Mouse (Mus musculus) heart, embryonic 10.5 days (tissue): ENCODE results near the gene Ccnjl. TPM values are rescaled to one million over a fixed set of nuclear protein-coding genes. Genes with fewer than 3 reads are reported as not detected.

Experiments
- DNase-seq: peaks from one replicate; pipeline ENCODE4 v3.0.0-alpha.2; 2017; ENCODE audit warnings: low spot score
- H3K27ac ChIP-seq: fragments of 300-500 bp; sonication (generic); 2 replicates; pipeline ENCODE4 v1.5.1; 2016; ENCODE audit warnings: mild to moderate bottlenecking
- H3K27me3 ChIP-seq: fragments of 300-500 bp; sonication (generic); 2 replicates; pipeline ENCODE4 v1.6.1; 2016; ENCODE audit warnings: mild to moderate bottlenecking; ENCODE audit not compliant: poor library complexity, insufficient read depth, severe bottlenecking
- H3K36me3 ChIP-seq: fragments of 300-500 bp; sonication (generic); 2 replicates; pipeline ENCODE4 v1.6.1; 2016; ENCODE audit warnings: mild to moderate bottlenecking, moderate library complexity
- H3K4me1 ChIP-seq: fragments of 300-500 bp; sonication (generic); 2 replicates; pipeline ENCODE4 v1.6.1; 2016; ENCODE audit warnings: mild to moderate bottlenecking
- H3K4me3 ChIP-seq: fragments of 300-500 bp; sonication (generic); 2 replicates; pipeline ENCODE4 v1.5.1; 2016; ENCODE audit warnings: mild to moderate bottlenecking, moderate library complexity
- H3K9me3 ChIP-seq: fragments of 300-500 bp; sonication (generic); 2 replicates; pipeline ENCODE4 v1.6.1; 2016; ENCODE audit warnings: mild to moderate bottlenecking, moderate library complexity
- WGBS: fragments of 180-500 bp; shearing (Covaris S2); methylation state at CpG from one replicate; pipeline ENCODE4 v1.1.7; 2016; 5-methylcytosine and 5-hydroxymethylcytosine counted together
- polyA plus RNA-seq: library from polyadenylated mRNA; unstranded; fragments of >200 nt; fragmentation: Nextera tagmentation; extraction: Ambion mirVana; gene quantifications from 2 replicates; pipeline ENCODE4 v1.2.1, GENCODE M21; 2016

The Ccnjl gene
- polyA plus RNA-seq, 1 experiment from 2014 or later: 33.2 TPM

DNA sequence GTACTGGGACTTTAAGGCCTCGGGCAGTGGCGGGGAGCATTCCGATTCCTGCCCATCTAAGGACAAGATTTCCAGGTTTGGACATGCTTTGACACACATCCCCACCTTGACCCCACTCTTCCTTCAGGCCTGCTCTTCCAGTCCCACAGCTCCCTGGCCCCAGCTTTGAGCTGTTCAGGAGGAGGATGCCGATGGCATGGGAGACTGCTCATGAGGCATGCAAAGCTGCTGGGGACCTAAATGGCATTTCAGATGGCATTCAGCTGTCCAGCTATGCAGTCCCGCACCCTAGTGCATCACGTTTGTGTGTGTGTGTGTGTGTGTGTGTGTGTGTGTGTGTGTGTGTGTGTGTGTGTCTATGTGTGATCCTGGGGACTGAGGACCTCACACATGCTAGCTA, 8.5 kb downstream of the Ccnjl start:
- no peak overlapping the region for H3K4me3 ChIP-seq
- no peaks in the 10 kb centered on the region for H3K9me3 ChIP-seq
- 87% methylated on average over 6 of the region's 6 CpGs for WGBS
- no peak for DNase-seq
- H3K4me1 ChIP-seq: peaks cover 71% of the 10 kb centered on the region
- no peaks in the 10 kb centered on the region for H3K27me3 ChIP-seq
- peaks cover 78% of the 10 kb centered on the region for H3K36me3 ChIP-seq
- H3K27ac ChIP-seq: peak overlapping the region; percentile 56; the same call in 1 of the 2 replicates

DNA sequence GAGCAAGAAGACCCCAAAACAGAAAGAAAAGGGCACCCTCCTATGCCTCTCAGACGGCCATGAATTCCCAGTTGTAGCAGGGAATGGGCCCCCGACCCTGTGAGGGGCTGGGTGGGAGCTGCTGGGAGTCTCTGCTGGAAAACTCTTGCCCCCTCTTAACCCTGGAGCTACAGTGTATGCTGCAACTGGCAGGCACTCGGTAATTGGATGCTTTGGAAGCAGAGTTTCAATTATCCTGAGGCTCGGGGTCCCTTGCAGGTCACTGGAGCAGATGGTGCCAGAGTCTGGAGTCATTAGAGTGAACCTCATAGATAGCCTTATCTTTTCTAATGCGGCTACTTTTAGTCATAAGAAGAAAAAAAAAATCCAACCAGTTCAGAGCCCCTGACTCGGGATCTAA, 11.3 kb downstream of the Ccnjl start:
- peaks cover 61% of the 10 kb centered on the region for H3K36me3 ChIP-seq
- H3K27ac ChIP-seq: peak overlapping the region; percentile 48
- 0 out of 2 replicates have a peak overlapping the region, but pooled peaks have one; percentile 16 for H3K4me3 ChIP-seq
- no peaks in the 10 kb centered on the region for H3K9me3 ChIP-seq
- no peaks in the 10 kb centered on the region for H3K27me3 ChIP-seq
- WGBS: 11% methylated on average over 6 of the region's 6 CpGs
- peaks cover 78% of the 10 kb centered on the region for H3K4me1 ChIP-seq
- peak; percentile 80 for DNase-seq

DNA sequence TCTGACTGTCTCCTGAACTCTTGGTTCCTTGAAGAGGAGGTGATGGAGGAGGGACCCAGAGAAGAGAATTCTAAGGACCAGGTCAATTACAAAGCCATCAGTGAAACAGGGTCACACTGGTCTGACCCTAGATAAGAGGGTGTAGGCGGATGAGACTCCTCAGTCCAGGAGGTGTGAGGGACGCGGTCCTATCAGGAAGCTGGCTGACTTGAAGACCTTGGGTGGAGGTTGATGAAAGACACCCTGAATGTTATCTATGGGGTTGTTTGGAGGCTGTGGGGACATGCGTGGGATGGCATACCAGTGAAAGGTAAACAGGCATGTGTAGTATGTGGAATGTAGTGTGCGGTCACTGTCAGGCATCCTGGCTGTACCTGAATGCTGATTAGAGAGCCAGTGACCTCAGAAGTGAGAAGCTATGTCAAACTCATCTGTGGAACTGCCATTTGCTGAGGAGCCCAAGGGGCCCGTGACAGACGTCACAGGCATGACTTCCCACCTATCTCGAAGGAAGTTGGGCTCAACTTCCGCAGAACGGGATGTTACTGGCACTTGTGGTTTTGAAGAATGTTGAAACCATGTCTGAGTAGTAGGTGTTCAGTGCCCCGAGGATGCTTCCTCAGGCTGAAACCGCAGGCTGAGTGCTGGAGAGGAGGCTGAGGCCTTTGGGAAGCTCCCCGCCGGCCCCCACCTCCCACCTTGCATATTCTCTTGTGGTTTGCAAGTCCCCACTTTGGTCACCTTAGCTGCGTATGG, 15.3 kb downstream of the Ccnjl start:
- no peak for DNase-seq
- 43% methylated on average over 15 of the region's 15 CpGs for whole genome bisulfite sequencing
- Histone ChIP-seq H3K9me3 (no peaks in the 10 kb centered on the region), H3K36me3 (peaks cover 29% of the 10 kb centered on the region), H3K4me3 (no peak overlapping the region), H3K4me1 (peaks cover 91% of the 10 kb centered on the region), H3K27ac (peak overlapping the region; percentile 52; the same call in 1 of the 2 replicates), H3K27me3 (no peaks in the 10 kb centered on the region)

- Histone ChIP-seq H3K4me1 (peaks cover 91% of the 10 kb centered on the region), H3K9me3 (no peaks in the 10 kb centered on the region), H3K27ac (no peak overlapping the region; the same call in 1 of the 2 replicates), H3K36me3 (peaks cover 29% of the 10 kb centered on the region), H3K27me3 (no peaks in the 10 kb centered on the region), H3K4me3 (no peak overlapping the region)
- DNase-seq: no peak
- 57% methylated on average over 7 of the region's 7 CpGs for WGBS
Measured at GRCm38 (mm10) chr11:43544819-43545218, 16.2 kb downstream of the Ccnjl start.

DNA sequence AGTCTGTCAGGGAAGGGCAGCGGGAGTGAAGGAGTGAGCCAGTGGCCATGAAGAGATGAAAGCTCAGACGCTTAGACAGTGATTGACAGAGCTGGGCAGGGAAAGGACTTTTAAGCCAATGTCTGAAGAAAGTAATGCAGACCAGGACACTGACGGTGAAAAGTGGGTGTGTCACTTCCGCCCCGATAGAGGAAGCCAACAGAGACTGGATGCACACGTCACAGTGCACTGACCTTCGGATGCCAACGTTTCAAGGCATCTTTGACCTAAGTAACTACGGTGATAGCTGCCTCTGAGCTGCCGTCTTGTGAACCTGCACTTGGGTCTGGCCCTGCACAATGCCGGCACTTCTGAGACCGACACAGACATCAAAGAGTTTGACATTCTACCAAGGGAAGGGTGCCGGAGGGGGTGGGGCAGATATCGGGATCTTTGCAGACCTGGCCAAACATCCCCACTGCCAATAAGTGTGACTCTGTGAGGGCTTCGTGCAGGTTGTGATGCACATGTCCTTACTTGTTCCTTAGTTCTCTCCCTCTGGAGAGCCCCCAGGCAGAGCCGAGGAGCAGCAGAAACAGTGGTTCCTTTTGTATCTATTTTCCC, 17.4 kb downstream of the Ccnjl start:
- H3K27me3 ChIP-seq: no peaks in the 10 kb centered on the region
- WGBS: 39% methylated on average over 16 of the region's 16 CpGs
- H3K36me3 ChIP-seq: peaks cover 23% of the 10 kb centered on the region
- H3K4me1 ChIP-seq: peaks cover 90% of the 10 kb centered on the region
- H3K4me3 ChIP-seq: 0 out of 2 replicates have a peak overlapping the region, but pooled peaks have one; percentile 17
- DNase-seq: no peak
- no peaks in the 10 kb centered on the region for H3K9me3 ChIP-seq
- H3K27ac ChIP-seq: peak overlapping the region; percentile 54

DNA sequence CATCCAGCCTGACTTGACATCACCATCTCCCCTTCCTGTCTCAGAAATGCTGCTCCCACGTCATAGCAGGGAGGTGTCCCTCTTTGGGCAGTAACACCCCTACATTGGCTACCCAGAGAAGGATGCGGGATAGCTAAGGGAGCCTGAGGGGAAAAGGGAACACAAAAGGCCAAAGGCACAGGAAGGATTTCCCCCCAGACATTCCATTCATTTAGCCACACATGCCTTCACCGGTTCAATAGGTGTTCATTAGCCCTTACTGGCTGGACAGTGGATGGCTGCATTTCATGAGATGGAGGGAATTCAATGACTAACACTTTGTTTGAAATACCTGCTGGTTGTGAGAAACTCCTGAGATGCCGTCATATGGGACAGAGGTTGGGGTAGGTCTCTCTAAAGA, 18.1 kb downstream of the Ccnjl start:
- Histone ChIP-seq H3K27me3 (no peaks in the 10 kb centered on the region), H3K9me3 (no peaks in the 10 kb centered on the region), H3K27ac (peak overlapping the region; percentile 54; the same call in 1 of the 2 replicates), H3K4me1 (peaks cover 90% of the 10 kb centered on the region), H3K36me3 (peaks cover 19% of the 10 kb centered on the region), H3K4me3 (no peak overlapping the region)
- no peak for DNase-seq
- WGBS: 67% methylated on average over 4 of the region's 4 CpGs

DNA sequence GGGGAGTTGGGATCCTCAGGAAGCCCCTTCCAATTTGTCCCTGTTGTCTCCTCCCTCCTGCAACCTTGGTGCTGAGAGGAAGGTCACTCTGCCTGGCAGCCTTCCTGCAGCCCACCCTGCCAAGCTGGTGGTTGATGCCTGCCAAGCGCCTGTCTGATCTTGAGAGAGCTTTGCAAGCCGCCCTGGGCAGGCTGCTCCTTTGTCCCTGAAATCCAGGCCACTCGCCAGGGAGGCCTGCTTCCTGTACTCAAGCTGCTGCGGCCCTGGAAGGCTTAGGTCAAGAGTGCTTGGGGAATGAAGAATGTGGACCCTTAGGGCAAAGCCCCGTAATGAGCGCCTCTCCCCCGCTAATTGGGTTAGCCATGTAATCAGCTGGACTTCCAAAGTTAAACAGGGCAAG, 19.6 kb downstream of the Ccnjl start:
- H3K27ac ChIP-seq: peak overlapping the region; percentile 87
- peaks cover 16% of the 10 kb centered on the region for H3K36me3 ChIP-seq
- WGBS: 8% methylated on average over 7 of the region's 7 CpGs
- peak; percentile 84 for DNase-seq
- no peaks in the 10 kb centered on the region for H3K9me3 ChIP-seq
- peaks cover 87% of the 10 kb centered on the region for H3K4me1 ChIP-seq
- H3K4me3 ChIP-seq: peak overlapping the region; percentile 9; the same call in 1 of the 2 replicates
- no peaks in the 10 kb centered on the region for H3K27me3 ChIP-seq

GRCm38 (mm10) chr11:43548657-43549435, 20.3 kb downstream of the Ccnjl start:
- no peaks in the 10 kb centered on the region for H3K27me3 ChIP-seq
- H3K27ac ChIP-seq: peak overlapping the region; percentile 87
- H3K9me3 ChIP-seq: no peaks in the 10 kb centered on the region
- DNase-seq: no peak
- H3K36me3 ChIP-seq: peaks cover 11% of the 10 kb centered on the region; the same call in 1 of the 2 replicates
- peak overlapping the region; percentile 9; the same call in 1 of the 2 replicates for H3K4me3 ChIP-seq
- H3K4me1 ChIP-seq: peaks cover 80% of the 10 kb centered on the region
- whole genome bisulfite sequencing: 31% methylated on average over 12 of the region's 12 CpGs

- WGBS: 41% methylated on average over 11 of the region's 11 CpGs
- Histone ChIP-seq H3K36me3 (peaks cover 8% of the 10 kb centered on the region; the same call in 1 of the 2 replicates), H3K4me3 (no peak overlapping the region), H3K9me3 (no peaks in the 10 kb centered on the region), H3K27me3 (no peaks in the 10 kb centered on the region), H3K4me1 (peaks cover 80% of the 10 kb centered on the region), H3K27ac (peak overlapping the region; percentile 87)
- no peak for DNase-seq
Measured at GRCm38 (mm10) chr11:43549701-43550100, 21.1 kb downstream of the Ccnjl start.

GRCm38 (mm10) chr11:43551756-43552155, 23.2 kb downstream of the Ccnjl start:
- Histone ChIP-seq H3K27me3 (no peaks in the 10 kb centered on the region), H3K4me3 (no peak overlapping the region), H3K27ac (peak overlapping the region; percentile 59; the same call in 1 of the 2 replicates), H3K36me3 (peaks cover 9% of the 10 kb centered on the region; the same call in 1 of the 2 replicates), H3K9me3 (no peaks in the 10 kb centered on the region), H3K4me1 (peaks cover 60% of the 10 kb centered on the region)
- 69% methylated on average over 3 of the region's 3 CpGs for WGBS
- no peak for DNase-seq

DNA sequence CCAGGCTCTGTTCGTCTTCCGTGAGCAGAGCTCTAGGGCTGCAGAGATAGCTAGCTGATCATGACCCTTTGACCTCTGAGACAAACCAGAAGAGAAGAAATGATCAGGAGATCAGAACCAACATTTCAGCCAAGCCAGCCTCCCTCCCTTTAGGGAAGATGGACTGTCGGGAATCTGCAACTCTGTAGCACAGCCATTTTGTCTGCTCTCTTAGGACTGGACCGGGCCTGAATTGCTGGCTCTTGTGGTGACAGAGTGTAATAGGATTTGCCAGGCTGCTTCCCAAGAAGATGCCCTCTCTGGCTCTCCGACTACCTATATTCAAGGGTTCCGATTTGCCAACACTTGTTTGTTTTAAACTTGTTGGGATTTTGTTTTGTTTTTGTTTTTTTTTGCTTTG, 24.1 kb downstream of the Ccnjl start:
- DNase-seq: no peak
- 53% methylated on average over 6 of the region's 6 CpGs for WGBS
- H3K27me3 ChIP-seq: no peaks in the 10 kb centered on the region
- peaks cover 56% of the 10 kb centered on the region for H3K4me1 ChIP-seq
- peaks cover 14% of the 10 kb centered on the region; the same call in 1 of the 2 replicates for H3K36me3 ChIP-seq
- peak overlapping the region; percentile 59; the same call in 1 of the 2 replicates for H3K27ac ChIP-seq
- H3K9me3 ChIP-seq: no peaks in the 10 kb centered on the region
- no peak overlapping the region for H3K4me3 ChIP-seq

DNA sequence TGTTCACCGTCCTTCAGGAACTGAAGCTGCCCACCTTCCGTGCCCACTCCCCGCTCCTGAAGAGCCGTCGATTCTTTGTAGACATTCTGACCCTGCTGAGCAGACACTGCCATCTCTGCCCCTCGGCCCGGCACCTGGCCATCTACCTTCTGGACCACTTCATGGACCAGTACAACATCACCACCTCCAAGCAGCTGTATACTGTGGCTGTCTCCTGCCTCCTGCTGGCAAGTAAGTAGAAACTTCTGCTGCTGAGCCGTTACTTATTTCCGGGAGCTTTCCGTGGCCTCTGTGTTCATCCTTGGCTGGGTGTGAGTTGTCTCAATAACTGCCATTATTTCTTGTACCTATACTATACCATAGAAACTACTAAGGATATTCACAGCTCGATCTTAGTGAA, 28.0 kb downstream of the Ccnjl start:
- no peak for DNase-seq
- no peak overlapping the region for H3K27ac ChIP-seq
- no peaks in the 10 kb centered on the region for H3K9me3 ChIP-seq
- no peaks in the 10 kb centered on the region for H3K27me3 ChIP-seq
- 78% methylated on average over 11 of the region's 11 CpGs for WGBS
- peaks cover 55% of the 10 kb centered on the region for H3K4me1 ChIP-seq
- H3K36me3 ChIP-seq: peaks cover 32% of the 10 kb centered on the region
- H3K4me3 ChIP-seq: no peak overlapping the region
